Mouse (Mus musculus) hindbrain, embryonic 14.5 days (tissue): Measurements from ENCODE around the gene Bysl. TPM values are rescaled to one million over a fixed set of nuclear protein-coding genes. Genes with fewer than 3 reads are reported as not detected.
A peak's percentile ranks its signal among the peaks of the same experiment; 100 is the strongest.

Source experiments
- ATAC-seq: fragments of 200-750 bp; cut with Nextera tagmentation; 2 replicates; pipeline ENCODE4 v1.8.0; 2017; ENCODE audit warnings: moderate number of reproducible peaks, mild to moderate bottlenecking, moderate TSS enrichment, moderate library complexity; ENCODE audit not compliant: low FRiP score
- DNase-seq: peaks from one replicate; pipeline ENCODE4 v3.0.0-alpha.2; 2015; ENCODE audit warnings: low spot score
- H3K27ac ChIP-seq: fragments of 300-500 bp; sonication (generic); 2 replicates; pipeline ENCODE4 v1.5.1; 2014; ENCODE audit warnings: mild to moderate bottlenecking, moderate library complexity
- H3K27me3 ChIP-seq: fragments of 300-500 bp; sonication (generic); 2 replicates; pipeline ENCODE4 v1.6.1; 2014; ENCODE audit warnings: mild to moderate bottlenecking, low read length, mixed read lengths; ENCODE audit not compliant: control insufficient read depth, insufficient read depth
- H3K36me3 ChIP-seq: fragments of 300-500 bp; sonication (generic); replicated peaks from 2 replicates; pipeline ENCODE4 v1.6.1; 2014; ENCODE audit not compliant: control insufficient read depth, insufficient read depth
- H3K4me1 ChIP-seq: fragments of 300-500 bp; sonication (generic); replicated peaks from 2 replicates; pipeline ENCODE4 v1.6.1; 2014; ENCODE audit warnings: antibody characterized with exemption, low read length, mixed read lengths; ENCODE audit not compliant: control insufficient read depth, insufficient read depth
- H3K4me2 ChIP-seq: fragments of 300-500 bp; sonication (generic); replicated peaks from 2 replicates; pipeline ENCODE4 v1.6.1; 2014; ENCODE audit warnings: mild to moderate bottlenecking, moderate library complexity
- H3K4me3 ChIP-seq: fragments of 300-500 bp; sonication (generic); replicated peaks from 2 replicates; pipeline ENCODE4 v1.5.1; 2014; ENCODE audit warnings: mild to moderate bottlenecking, low read length
- H3K9ac ChIP-seq: fragments of 300-500 bp; sonication (generic); 2 replicates; pipeline ENCODE4 v1.6.1; 2014
- H3K9me3 ChIP-seq: fragments of 300-500 bp; sonication (generic); 2 replicates; pipeline ENCODE4 v1.6.1; 2016; ENCODE audit warnings: low read length; ENCODE audit not compliant: control insufficient read depth
- WGBS: fragments of 180-500 bp; shearing (Covaris S2); extraction: QIAGEN DNeasy Blood & Tissue Kit; methylation state at CpG from one replicate; pipeline ENCODE4 v1.1.7; 2014; 5-methylcytosine and 5-hydroxymethylcytosine counted together
- polyA plus RNA-seq: library from polyadenylated mRNA; unstranded; fragments of >200 nt; fragmentation: Nextera tagmentation; extraction: Ambion mirVana; gene quantifications from 2 replicates; pipeline ENCODE4 v1.2.1, GENCODE M21; 2014

The Bysl gene
- polyA plus RNA-seq, 1 experiment from 2014 or later, result 33.3 TPM

DNA sequence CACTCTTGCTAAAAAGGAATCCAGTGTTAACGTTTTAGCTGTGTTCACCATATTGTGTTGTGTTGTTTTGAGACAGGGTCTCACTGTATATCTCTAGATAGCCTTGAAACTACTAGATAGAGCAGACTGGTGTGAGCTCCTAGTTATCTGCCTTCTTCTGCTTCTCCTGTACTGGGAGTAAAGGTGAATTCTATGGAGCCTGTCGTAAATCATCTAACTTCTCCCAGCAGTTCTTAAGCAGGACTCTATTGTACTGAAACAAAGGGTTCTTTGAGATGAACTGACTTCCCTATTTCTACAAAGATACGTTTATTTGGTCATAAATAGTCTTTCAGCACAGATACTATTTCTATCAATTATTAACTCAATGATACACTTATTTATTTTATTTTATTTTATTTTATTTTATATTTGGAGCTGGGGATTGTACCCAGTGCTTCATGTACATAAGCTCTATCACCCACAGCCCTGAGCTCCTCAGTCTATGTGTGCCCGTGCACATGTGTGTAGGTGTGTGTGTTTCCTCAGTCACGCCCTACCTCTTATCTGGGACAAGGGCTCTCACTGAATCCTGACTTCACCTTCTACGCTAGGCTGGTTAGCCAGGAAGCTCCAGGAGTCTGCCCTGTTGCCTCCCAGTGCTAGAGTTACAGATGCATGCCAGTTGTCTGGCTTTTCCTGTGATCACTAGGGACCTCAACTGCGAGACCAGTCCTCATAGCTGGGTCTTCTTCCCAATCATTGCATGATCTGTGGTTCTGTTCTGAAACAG, 22.9 kb upstream of the Bysl start:
- no peak overlapping the region for H3K4me2 ChIP-seq
- H3K4me1 ChIP-seq, result peaks cover 24% of the 10 kb centered on the region
- H3K27ac ChIP-seq, result no peak overlapping the region
- peaks cover 12% of the 10 kb centered on the region for H3K36me3 ChIP-seq
- DNase-seq (no peak), ATAC-seq (no peak)
- WGBS, result 78% methylated on average over 7 of the region's 7 CpGs
- no peak overlapping the region for H3K4me3 ChIP-seq
- H3K9ac ChIP-seq, result no peak overlapping the region
- H3K9me3 ChIP-seq, result no peaks in the 10 kb centered on the region
- H3K27me3 ChIP-seq, result no peaks in the 10 kb centered on the region

DNA sequence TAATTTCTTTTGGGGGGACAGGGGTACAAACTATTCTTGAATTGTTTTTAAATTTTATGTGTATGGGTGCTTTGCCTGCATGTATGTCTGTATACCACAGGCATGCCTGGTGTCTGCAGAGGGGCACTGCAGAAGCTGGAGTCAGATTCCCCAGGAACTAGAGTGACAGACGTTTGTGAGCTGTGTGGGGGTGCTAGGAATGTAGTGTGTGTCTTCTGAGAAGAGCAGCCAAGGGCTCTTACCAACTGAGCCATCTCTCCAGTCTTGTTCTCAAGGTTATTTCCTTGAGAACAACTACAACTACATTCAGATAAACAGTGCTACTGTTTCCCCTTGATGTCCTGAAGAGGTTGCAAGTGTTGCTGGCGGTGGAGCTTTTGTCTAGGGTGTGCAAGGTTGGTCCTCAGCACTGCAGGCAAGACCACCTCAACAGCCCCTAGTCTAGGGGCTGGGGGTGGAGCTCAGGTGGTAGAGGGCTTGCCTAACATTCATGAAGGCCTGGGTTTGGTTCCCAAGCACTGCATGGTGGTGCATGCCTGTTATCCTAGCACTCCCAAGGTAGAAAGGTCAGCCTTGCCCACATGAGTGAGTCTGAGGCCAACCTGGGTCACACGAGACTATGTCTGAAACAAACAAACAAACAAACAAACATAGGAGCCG, 21.0 kb upstream of the Bysl start:
- Histone ChIP-seq H3K4me1 (peaks cover 31% of the 10 kb centered on the region), H3K36me3 (peaks cover 12% of the 10 kb centered on the region), H3K4me3 (no peak overlapping the region), H3K27ac (no peak overlapping the region), H3K4me2 (peak overlapping the region; percentile 27; the same call in 1 of the 2 replicates), H3K9me3 (no peaks in the 10 kb centered on the region), H3K27me3 (no peaks in the 10 kb centered on the region), H3K9ac (no peak overlapping the region)
- 69% methylated on average over 4 of the region's 4 CpGs for WGBS
- ATAC-seq (no peak), DNase-seq (no peak)

DNA sequence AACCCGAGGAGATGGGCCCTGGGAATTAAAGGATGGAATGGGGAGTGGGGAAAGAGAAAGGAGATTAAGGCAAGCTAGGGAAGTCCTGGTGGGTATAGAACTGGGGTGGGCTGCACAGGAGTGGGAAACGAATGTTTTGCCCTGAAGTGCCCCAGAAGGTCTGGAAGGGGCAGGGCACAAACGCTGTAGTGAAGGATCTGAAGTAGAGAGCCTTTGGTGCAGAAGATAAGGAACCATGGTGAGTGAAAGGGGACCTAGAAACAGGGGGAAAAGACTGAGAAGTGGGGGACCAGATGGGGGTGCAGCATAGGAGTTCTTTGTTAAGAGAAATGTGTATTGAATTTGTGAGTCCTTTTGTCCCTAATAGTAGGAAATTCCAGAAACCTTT, 19.4 kb upstream of the Bysl start, which contains the start of gene Usp49:
Gene Usp49, plus strand, starts transcription at position 13 of the 388 bp plus-strand sequence.
- no peak for ATAC-seq
- Histone ChIP-seq H3K27ac (peak within 1 kb of the TSS; percentile 93), H3K4me2 (peak within 1 kb of the TSS; percentile 59), H3K9ac (peak within 1 kb of the TSS; percentile 69), H3K4me3 (peak within 1 kb of the TSS; percentile 55), H3K4me1 (peaks cover 31% of the 10 kb centered on the region), H3K9me3 (no peaks in the 10 kb centered on the region), H3K27me3 (no peaks in the 10 kb centered on the region), H3K36me3 (peaks cover 16% of the 10 kb centered on the region)
- 2% methylated on average over 3 of the region's 3 CpGs for WGBS
- no peak for DNase-seq

DNA sequence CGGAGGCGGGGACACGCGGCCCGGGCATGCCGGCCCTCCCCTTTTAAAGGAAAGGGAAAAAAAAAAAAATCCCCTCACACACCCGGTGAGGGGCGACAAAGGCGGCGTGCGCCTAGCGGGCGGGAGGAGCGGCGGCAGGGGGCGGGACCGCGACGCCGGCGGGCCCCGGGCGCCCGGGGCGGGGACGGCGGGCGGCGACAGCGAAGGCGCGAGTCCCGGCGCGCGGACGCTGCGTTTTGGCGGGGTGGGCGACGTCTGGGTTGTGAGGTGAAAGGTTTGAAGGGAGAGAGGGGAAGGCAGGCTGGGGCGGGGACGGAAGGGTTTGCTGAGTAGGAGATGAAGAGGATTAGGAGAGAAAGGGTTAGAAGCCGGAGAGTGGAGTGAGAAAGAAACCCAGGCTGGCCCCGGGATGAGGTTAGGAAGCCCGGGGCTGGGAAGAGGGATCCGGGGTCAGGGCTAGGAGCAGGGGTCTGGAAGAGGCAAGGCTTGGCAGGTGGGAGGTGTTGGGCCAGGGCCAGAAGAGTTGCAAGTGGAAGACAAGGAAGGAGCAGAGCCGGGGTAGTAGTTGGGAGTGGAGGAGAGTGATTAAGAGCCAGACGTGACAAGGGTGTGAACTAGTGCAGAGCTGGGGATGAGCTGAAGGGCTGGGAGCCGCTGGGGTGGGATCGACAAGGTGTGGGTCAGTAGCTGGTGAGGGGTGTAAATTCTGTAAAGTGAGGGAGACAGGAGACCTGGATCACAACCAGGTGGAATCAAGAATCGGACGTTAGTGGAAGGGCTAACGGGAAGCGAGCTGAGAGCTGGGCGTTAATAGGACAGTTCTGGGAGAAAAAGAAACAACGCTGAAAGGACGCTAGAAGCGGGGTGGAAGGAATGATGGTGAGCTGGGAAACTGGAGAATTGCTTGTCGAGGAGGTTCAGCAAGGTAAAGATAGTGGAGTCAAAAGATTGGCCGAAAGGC, 18.7 kb upstream of the Bysl start:
- Histone ChIP-seq H3K27ac (peak overlapping the region; percentile 93), H3K4me1 (peaks cover 31% of the 10 kb centered on the region), H3K27me3 (no peaks in the 10 kb centered on the region), H3K9me3 (no peaks in the 10 kb centered on the region), H3K4me2 (peak overlapping the region; percentile 59), H3K4me3 (peak overlapping the region; percentile 55), H3K9ac (peak overlapping the region; percentile 69), H3K36me3 (peaks cover 17% of the 10 kb centered on the region)
- ATAC-seq (peak; percentile 51), DNase-seq (peak; percentile 62)
- under 1% methylated on average over 60 of the region's 61 CpGs for WGBS

DNA sequence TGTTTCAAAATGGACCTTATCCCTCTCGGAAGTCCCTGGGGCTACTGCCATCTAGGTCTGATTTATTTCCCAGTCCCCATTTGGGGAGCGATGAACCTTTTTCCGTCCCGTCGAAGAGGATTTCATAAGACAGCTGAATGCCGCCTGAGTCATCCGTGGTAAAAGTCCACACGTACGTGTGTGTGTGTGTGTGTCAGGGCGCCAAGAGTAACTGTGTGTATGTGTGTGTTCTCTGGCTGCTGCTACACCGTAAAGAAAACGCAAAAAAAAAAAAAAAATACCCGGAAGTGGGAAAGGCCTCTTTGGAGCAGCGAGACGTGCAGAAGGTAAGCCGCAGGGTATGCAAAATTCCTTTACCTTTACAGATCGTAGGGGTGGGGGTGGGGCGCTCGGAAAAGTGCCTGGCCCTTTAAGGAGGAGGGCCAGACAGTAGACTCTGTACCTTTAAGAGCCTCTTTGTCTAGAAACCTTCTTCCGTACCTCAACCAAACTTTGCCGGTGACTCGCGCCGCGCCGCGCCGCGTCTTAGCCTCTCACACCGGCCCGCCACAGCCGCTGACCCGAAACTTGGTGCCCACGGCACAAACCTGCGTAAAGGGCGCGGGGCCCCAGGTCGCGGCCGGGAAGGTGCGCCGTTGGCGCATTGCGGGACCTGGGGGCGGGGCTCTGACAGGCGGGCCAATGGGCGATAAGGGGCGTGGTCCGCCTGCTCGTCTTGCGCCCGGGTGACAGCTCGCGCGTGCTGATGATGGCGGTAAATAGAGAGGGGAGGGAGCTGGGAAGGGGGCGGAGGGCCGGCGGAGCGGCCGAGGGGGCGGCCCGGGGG, 17.8 kb upstream of the Bysl start:
- Histone ChIP-seq H3K36me3 (peaks cover 21% of the 10 kb centered on the region), H3K9me3 (no peaks in the 10 kb centered on the region), H3K27ac (peak overlapping the region; percentile 93), H3K27me3 (no peaks in the 10 kb centered on the region), H3K4me1 (peaks cover 31% of the 10 kb centered on the region), H3K4me2 (peak overlapping the region; percentile 59), H3K4me3 (peak overlapping the region; percentile 55), H3K9ac (peak overlapping the region; percentile 69)
- ATAC-seq (peak; percentile 96), DNase-seq (peak; percentile 93)
- WGBS, result under 1% methylated on average over 63 of the region's 63 CpGs

DNA sequence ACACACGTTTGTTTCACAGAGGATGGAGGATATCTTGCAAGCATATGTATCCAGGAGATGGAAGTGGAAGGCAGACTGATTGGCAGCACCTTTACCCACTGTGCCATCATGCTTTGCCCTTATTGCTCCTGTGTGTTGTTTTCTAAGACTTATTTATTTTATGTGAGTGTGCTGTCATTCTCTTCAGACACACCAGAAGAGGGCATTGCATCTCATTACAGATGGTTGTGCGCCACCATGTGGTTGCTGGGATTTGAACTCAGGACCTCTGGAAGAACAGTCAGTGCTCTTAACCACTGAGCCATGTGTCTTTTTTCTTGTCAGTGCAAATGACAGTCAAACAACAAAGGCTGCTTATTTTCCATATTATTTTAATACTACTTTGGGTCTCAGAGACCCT, 16.5 kb upstream of the Bysl start:
- Histone ChIP-seq H3K9ac (no peak overlapping the region), H3K9me3 (no peaks in the 10 kb centered on the region), H3K4me2 (peak overlapping the region; percentile 57; the same call in 1 of the 2 replicates), H3K27me3 (no peaks in the 10 kb centered on the region), H3K27ac (no peak overlapping the region), H3K4me1 (peaks cover 30% of the 10 kb centered on the region), H3K4me3 (no peak overlapping the region), H3K36me3 (peaks cover 34% of the 10 kb centered on the region)
- WGBS, result 83% methylated on average over 2 of the region's 2 CpGs
- ATAC-seq, result no peak
- DNase-seq, result no peak

DNA sequence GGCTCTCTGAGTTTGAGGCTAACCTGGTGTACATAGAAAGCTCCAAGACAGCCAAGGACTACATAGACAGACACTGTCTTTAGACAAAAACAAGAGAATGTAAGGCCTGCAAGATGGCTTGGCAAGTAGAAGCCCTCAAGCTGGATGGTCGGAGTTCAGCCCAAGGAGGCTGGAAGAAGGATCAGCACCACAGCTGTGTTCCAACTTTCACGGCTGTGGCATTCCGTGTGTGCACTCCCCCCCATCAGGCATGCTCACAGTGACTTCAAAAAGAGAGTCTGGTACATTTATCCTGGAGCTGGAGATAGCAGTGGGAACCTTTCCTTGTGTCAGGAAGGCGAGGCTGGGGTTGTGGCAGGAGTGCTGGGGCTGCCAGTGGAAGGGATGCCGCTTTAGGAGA, 14.7 kb upstream of the Bysl start:
- Histone ChIP-seq H3K27ac (no peak overlapping the region), H3K9me3 (no peaks in the 10 kb centered on the region), H3K9ac (no peak overlapping the region), H3K4me3 (no peak overlapping the region), H3K36me3 (peaks cover 51% of the 10 kb centered on the region), H3K4me2 (no peak overlapping the region), H3K27me3 (no peaks in the 10 kb centered on the region), H3K4me1 (peaks cover 12% of the 10 kb centered on the region)
- DNase-seq, result no peak
- 95% methylated on average over 5 of the region's 5 CpGs for WGBS
- no peak for ATAC-seq

DNA sequence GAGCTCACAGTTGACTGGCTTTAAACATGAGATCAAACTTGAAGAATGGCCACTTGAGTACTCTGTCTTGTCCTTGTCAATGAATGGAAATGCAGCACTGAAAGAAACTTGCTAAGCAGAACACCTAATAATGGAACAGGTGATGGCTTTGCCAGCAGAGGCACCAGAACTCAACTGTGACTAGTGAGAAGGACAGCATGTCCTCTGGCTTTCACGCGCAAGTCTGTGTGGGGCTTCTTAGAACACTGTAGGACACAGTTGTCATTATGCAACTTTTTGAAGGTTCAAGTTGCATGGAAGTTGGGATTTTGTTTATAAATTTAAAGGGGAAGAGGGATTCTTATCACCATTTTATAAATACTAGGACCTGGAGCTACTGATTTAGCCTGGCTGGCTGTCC, 13.8 kb upstream of the Bysl start:
- no peaks in the 10 kb centered on the region for H3K27me3 ChIP-seq
- H3K4me2 ChIP-seq, result no peak overlapping the region
- WGBS, result 97% methylated on average over 2 of the region's 2 CpGs
- DNase-seq (no peak), ATAC-seq (no peak)
- H3K9me3 ChIP-seq, result no peaks in the 10 kb centered on the region
- H3K9ac ChIP-seq, result no peak overlapping the region
- peaks cover 7% of the 10 kb centered on the region; the same call in 1 of the 2 replicates for H3K4me1 ChIP-seq
- H3K4me3 ChIP-seq, result no peak overlapping the region
- no peak overlapping the region for H3K27ac ChIP-seq
- peaks cover 61% of the 10 kb centered on the region for H3K36me3 ChIP-seq
